Mouse (Mus musculus): Measurements from ENCODE around the gene Dexi.
A peak's percentile ranks its signal among the peaks of the same experiment; 100 is the strongest.

Dexi gene

GRCm38 (mm10) chr16:10536961-10537360 lies 5.9 kb downstream of the Dexi start:
- DNase-seq: no peak

GRCm38 (mm10) chr16:10536323-10536722 lies 6.5 kb downstream of the Dexi start:
- no peak for DNase-seq

GRCm38 (mm10) chr16:10534567-10534966 lies 8.3 kb downstream of the Dexi start:
- peak; percentile 93 to 94 for DNase-seq

- no peak for DNase-seq
These were observed 9.1 kb downstream of the Dexi start for GRCm38 (mm10) chr16:10533781-10534180.

- DNase-seq: no peak
These were observed 12.7 kb downstream of the Dexi start for GRCm38 (mm10) chr16:10530179-10530578.

- DNase-seq: no peak
These were observed 14.5 kb downstream of the Dexi start for GRCm38 (mm10) chr16:10528382-10528781.

- peak; percentile 71 to 79 for DNase-seq
These were observed 15.7 kb downstream of the Dexi start for GRCm38 (mm10) chr16:10527046-10527644.

- DNase-seq: no peak
These were observed 17.3 kb downstream of the Dexi start for GRCm38 (mm10) chr16:10525610-10525980.

- no peak for DNase-seq
These were observed 17.8 kb downstream of the Dexi start for GRCm38 (mm10) chr16:10524866-10525609.

GRCm38 (mm10) chr16:10523650-10524049 lies 19.2 kb downstream of the Dexi start:
- no peak for DNase-seq

- peak; percentile 81 to 84 for DNase-seq
These were observed 20.0 kb downstream of the Dexi start for GRCm38 (mm10) chr16:10522811-10523210.

- DNase-seq: peak; percentile 90 to 92
These were observed 21.8 kb downstream of the Dexi start for GRCm38 (mm10) chr16:10520908-10521614.

GRCm38 (mm10) chr16:10518030-10518429 lies 24.8 kb downstream of the Dexi start:
- no peak for DNase-seq

GRCm38 (mm10) chr16:10515953-10516572 lies 26.8 kb downstream of the Dexi start:
- no peak for DNase-seq

- DNase-seq: peak; percentile 70 to 79
These were observed 31.7 kb downstream of the Dexi start for GRCm38 (mm10) chr16:10511134-10511520.

GRCm38 (mm10) chr16:10510477-10511133 lies 32.2 kb downstream of the Dexi start:
- peak; percentile 88 to 92 for DNase-seq

GRCm38 (mm10) chr16:10508691-10509090 lies 34.2 kb downstream of the Dexi start:
- DNase-seq: no peak

- DNase-seq: no peak
These were observed 35.4 kb downstream of the Dexi start for GRCm38 (mm10) chr16:10507445-10507844.

- no peak for DNase-seq
These were observed 39.8 kb downstream of the Dexi start for GRCm38 (mm10) chr16:10503058-10503457.

GRCm38 (mm10) chr16:10501865-10502264 lies 41.0 kb downstream of the Dexi start:
- DNase-seq: peak in 1 of 2 experiments; percentile 38

- no peak for DNase-seq
These were observed 43.7 kb downstream of the Dexi start for GRCm38 (mm10) chr16:10499122-10499521.

- peak; percentile 53 to 62 for DNase-seq
These were observed 44.7 kb downstream of the Dexi start for GRCm38 (mm10) chr16:10498096-10498602.
